Mouse (Mus musculus): Measurements from ENCODE around the gene Zbtb9. TPM values are rescaled to one million over a fixed set of nuclear protein-coding genes. Genes with fewer than 3 reads are reported as not detected.
A peak's percentile ranks its signal among the peaks of the same experiment; 100 is the strongest.

Gene Zbtb9
- total and polyA plus RNA-seq, 2 experiments from 2014 or later, result 4.0 to 5.4 TPM

- 35% methylated on average over 13 of the region's 13 CpGs for whole genome bisulfite sequencing
- Histone ChIP-seq H3K4me1 (ENCODE audit: control insufficient read depth, insufficient read depth) (peaks cover 9% of the 10 kb centered on the region), H3K4me3 (ENCODE audit: low read depth, low read length) (peak overlapping the region; percentile 39), H3K9me3 (replicated peaks; ENCODE audit: control insufficient read depth, low read length) (no peaks in the 10 kb centered on the region), H3K9ac (replicated peaks; ENCODE audit: low read depth, low read length) (peak overlapping the region; percentile 65), H3K36me3 (replicated peaks; ENCODE audit: control insufficient read depth, insufficient read depth, low read length) (no peaks in the 10 kb centered on the region), H3K4me2 (ENCODE audit: low read depth, low read length) (peak overlapping the region; percentile 69), H3K27ac (ENCODE audit: low read depth) (peak overlapping the region; percentile 64), H3K27me3 (ENCODE audit: control insufficient read depth, insufficient read depth, low read length) (no peaks in the 10 kb centered on the region)
- TF ChIP-seq CTCF (IDR thresholded peaks at IDR 0.05; ENCODE audit: low read depth) (no peak), EP300 (IDR thresholded peaks at IDR 0.05; ENCODE audit: low read depth) (no peak)
- ATAC-seq (ENCODE audit: insufficient read depth, low read depth), result no peak
- no peak for DNase-seq (ENCODE audit: low spot score)
Observed at GRCm38 (mm10) chr17:26945824-26946495, 27.0 kb upstream of the Zbtb9 start.

- H3K27me3 ChIP-seq (ENCODE audit: control insufficient read depth, insufficient read depth, low read length), result no peaks in the 10 kb centered on the region
Observed at GRCm38 (mm10) chr17:26946567-26946966, 26.4 kb upstream of the Zbtb9 start.

GRCm38 (mm10) chr17:26947231-26948100 lies 25.5 kb upstream of the Zbtb9 start:
- H3K27ac ChIP-seq (ENCODE audit: low read depth), result no peak overlapping the region
- peaks cover 24% of the 10 kb centered on the region for H3K4me1 ChIP-seq (ENCODE audit: control insufficient read depth, insufficient read depth)
- no peaks in the 10 kb centered on the region for H3K27me3 ChIP-seq (ENCODE audit: control insufficient read depth, insufficient read depth, low read length)
- DNase-seq (ENCODE audit: low spot score) (no peak), ATAC-seq (ENCODE audit: insufficient read depth, low read depth) (no peak)
- WGBS, result 76% methylated on average over 12 of the region's 12 CpGs
- H3K4me2 ChIP-seq (ENCODE audit: low read depth, low read length), result peak overlapping the region; percentile 69; the same call in 1 of the 2 replicates
- H3K9me3 ChIP-seq (replicated peaks; ENCODE audit: control insufficient read depth, low read length), result no peaks in the 10 kb centered on the region
- TF ChIP-seq EP300 (IDR thresholded peaks at IDR 0.05; ENCODE audit: low read depth) (no peak), CTCF (IDR thresholded peaks at IDR 0.05; ENCODE audit: low read depth) (no peak)
- no peaks in the 10 kb centered on the region for H3K36me3 ChIP-seq (replicated peaks; ENCODE audit: control insufficient read depth, insufficient read depth, low read length)
- H3K4me3 ChIP-seq (ENCODE audit: low read depth, low read length), result no peak overlapping the region
- peak overlapping the region; percentile 65; the same call in 1 of the 2 replicates for H3K9ac ChIP-seq (replicated peaks; ENCODE audit: low read depth, low read length)

More at GRCm38 (mm10) chr17:26946567-26946966, 26.4 kb upstream of the Zbtb9 start:
- Histone ChIP-seq H3K36me3 (replicated peaks; ENCODE audit: control insufficient read depth, insufficient read depth, low read length) (no peaks in the 10 kb centered on the region), H3K4me3 (ENCODE audit: low read depth, low read length) (peak overlapping the region; percentile 39), H3K4me1 (ENCODE audit: control insufficient read depth, insufficient read depth) (peaks cover 15% of the 10 kb centered on the region), H3K27ac (ENCODE audit: low read depth) (peak overlapping the region; percentile 64), H3K9ac (replicated peaks; ENCODE audit: low read depth, low read length) (peak overlapping the region; percentile 65), H3K4me2 (ENCODE audit: low read depth, low read length) (peak overlapping the region; percentile 69), H3K9me3 (replicated peaks; ENCODE audit: control insufficient read depth, low read length) (no peaks in the 10 kb centered on the region)
- ATAC-seq (ENCODE audit: insufficient read depth, low read depth), result peak; percentile 62
- 2% methylated on average over 33 of the region's 37 CpGs for WGBS
- TF ChIP-seq EP300 (IDR thresholded peaks at IDR 0.05; ENCODE audit: low read depth) (no peak; the same call in 1 of the 2 replicates), CTCF (IDR thresholded peaks at IDR 0.05; ENCODE audit: low read depth) (peak; percentile 28)
- DNase-seq (ENCODE audit: low spot score), result no peak

- ATAC-seq (ENCODE audit: insufficient read depth, low read depth) (no peak), DNase-seq (ENCODE audit: low spot score) (peak; percentile 22)
- H3K4me3 ChIP-seq (ENCODE audit: low read depth, low read length), result peak overlapping the region; percentile 77
- peak overlapping the region; percentile 100 for H3K4me2 ChIP-seq (ENCODE audit: low read depth, low read length)
- H3K4me1 ChIP-seq (ENCODE audit: control insufficient read depth, insufficient read depth), result peaks cover 34% of the 10 kb centered on the region
- H3K27ac ChIP-seq (ENCODE audit: low read depth), result peak overlapping the region; percentile 22; the same call in 1 of the 2 replicates
- no peaks in the 10 kb centered on the region for H3K36me3 ChIP-seq (replicated peaks; ENCODE audit: control insufficient read depth, insufficient read depth, low read length)
- WGBS, result 1% methylated on average over 46 of the region's 87 CpGs
- peak overlapping the region; percentile 72 for H3K9ac ChIP-seq (replicated peaks; ENCODE audit: low read depth, low read length)
- no peaks in the 10 kb centered on the region for H3K27me3 ChIP-seq (ENCODE audit: control insufficient read depth, insufficient read depth, low read length)
- TF ChIP-seq EP300 (IDR thresholded peaks at IDR 0.05; ENCODE audit: low read depth), result no peak
- TF ChIP-seq CTCF (IDR thresholded peaks at IDR 0.05; ENCODE audit: low read depth), result no peak
- no peaks in the 10 kb centered on the region for H3K9me3 ChIP-seq (replicated peaks; ENCODE audit: control insufficient read depth, low read length)
Observed at GRCm38 (mm10) chr17:26948316-26949050, 24.5 kb upstream of the Zbtb9 start.

GRCm38 (mm10) chr17:26949051-26949577 lies 23.9 kb upstream of the Zbtb9 start:
- Histone ChIP-seq H3K9me3 (replicated peaks; ENCODE audit: control insufficient read depth, low read length) (no peaks in the 10 kb centered on the region), H3K4me2 (ENCODE audit: low read depth, low read length) (peak overlapping the region; percentile 100), H3K27ac (ENCODE audit: low read depth) (0 out of 2 replicates have a peak overlapping the region, but pooled peaks have one; percentile 15), H3K36me3 (replicated peaks; ENCODE audit: control insufficient read depth, insufficient read depth, low read length) (no peaks in the 10 kb centered on the region), H3K4me3 (ENCODE audit: low read depth, low read length) (peak overlapping the region; percentile 77), H3K4me1 (ENCODE audit: control insufficient read depth, insufficient read depth) (peaks cover 39% of the 10 kb centered on the region), H3K9ac (replicated peaks; ENCODE audit: low read depth, low read length) (peak overlapping the region; percentile 72), H3K27me3 (ENCODE audit: control insufficient read depth, insufficient read depth, low read length) (no peaks in the 10 kb centered on the region)
- ATAC-seq (ENCODE audit: insufficient read depth, low read depth) (peak; percentile 21), DNase-seq (ENCODE audit: low spot score) (no peak)
- TF ChIP-seq CTCF (IDR thresholded peaks at IDR 0.05; ENCODE audit: low read depth) (peak; percentile 40), EP300 (IDR thresholded peaks at IDR 0.05; ENCODE audit: low read depth) (no peak)
- 31% methylated on average over 9 of the region's 14 CpGs for WGBS
